Mouse (Mus musculus) lung, postnatal 25 days (tissue): ENCODE data around the gene Cd300lf.

Source experiments
- DNase-seq: peaks from one replicate; pipeline ENCODE4 v3.0.0; 2022; ENCODE audit warnings: low spot score

Cd300lf gene

GRCm38 (mm10) chr11:115104769-115105563 is 28.8 kb downstream of the Cd300lf start:
- no peak for DNase-seq

- DNase-seq: no peak
Observed at GRCm38 (mm10) chr11:115103470-115104413, 30.1 kb downstream of the Cd300lf start.

- no peak for DNase-seq
Observed at GRCm38 (mm10) chr11:115102116-115102515, 31.7 kb downstream of the Cd300lf start.

- no peak for DNase-seq
Observed at GRCm38 (mm10) chr11:115101615-115102051, 32.2 kb downstream of the Cd300lf start.

GRCm38 (mm10) chr11:115100741-115101140 is 33.1 kb downstream of the Cd300lf start:
- no peak for DNase-seq

DNA sequence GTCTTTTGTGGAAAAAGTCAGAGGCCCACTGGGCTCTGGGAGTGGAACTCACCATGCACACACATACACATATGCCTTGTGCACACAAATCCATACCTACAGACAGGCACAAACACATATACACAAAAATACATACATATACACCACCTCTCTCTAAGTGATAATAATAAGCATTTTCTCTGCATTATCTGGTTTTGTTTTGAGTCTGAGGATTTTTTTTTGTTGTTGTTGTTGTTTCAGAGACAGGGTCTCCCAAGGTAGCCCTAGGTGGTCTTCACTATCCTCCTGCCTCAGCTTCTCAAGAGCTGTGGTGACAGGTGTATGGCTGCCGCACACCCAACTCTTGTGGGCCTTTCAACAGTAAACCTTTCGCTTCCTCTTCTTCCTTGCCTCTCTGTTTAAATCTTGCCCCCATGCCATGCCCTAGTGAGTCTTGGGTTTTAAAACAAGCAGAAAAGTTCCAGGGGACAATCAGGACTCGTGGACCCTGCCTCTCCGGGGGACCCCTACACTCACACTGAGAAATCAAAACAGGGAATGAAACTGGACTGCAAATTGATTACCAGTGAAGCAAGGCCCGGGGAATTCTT is 33.7 kb downstream of the Cd300lf start:
- no peak for DNase-seq

DNA sequence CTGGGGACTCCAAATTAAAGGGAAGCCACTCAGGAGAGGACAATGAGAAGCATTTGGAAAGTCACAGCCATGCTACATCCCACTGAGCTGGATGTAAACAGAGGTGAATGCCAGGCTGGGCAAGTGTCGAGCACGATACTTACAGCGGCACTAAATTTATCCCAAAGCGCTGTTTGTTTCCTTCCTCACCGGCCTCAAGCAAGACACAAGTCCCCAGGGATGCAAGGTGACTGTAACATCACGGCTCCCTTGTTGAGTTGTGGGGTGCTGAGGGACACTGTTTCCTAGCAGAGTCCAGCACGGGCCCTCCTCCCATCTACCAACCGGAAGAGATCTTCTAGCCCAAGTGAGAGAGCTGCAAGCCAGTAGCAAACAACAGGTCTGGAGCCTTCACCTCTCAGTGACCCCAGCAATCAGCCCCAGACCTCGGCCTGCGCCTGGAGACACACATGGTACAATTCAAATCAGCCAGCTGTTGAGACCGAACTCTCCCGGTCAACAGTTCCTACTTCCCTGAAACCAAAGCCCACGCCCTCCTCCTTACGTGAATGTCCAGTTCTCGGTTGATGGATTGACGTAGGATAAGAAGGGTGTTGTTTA is 34.5 kb downstream of the Cd300lf start:
- DNase-seq: no peak

GRCm38 (mm10) chr11:115098203-115098932 is 35.4 kb downstream of the Cd300lf start:
- DNase-seq: no peak

DNA sequence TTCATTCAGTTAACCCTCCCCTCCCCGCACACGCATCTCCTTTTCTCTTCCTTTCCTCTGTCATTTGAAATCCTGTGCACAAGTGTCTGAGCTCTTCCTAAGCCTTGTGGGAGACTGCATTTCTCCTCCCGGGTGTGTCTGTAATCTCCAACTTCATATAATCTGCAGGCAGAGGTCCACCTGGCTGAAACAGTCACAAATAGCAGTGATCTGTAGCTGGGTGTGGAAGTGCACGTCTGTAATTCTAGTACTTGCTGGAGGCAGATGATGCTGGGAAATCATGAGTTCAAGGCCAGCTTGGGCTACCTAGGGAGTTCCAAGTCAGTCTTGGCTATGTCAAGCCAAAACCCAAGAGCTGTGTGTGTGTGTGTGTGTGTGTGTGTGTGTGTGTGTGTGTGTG is 41.7 kb downstream of the Cd300lf start:
- DNase-seq: no peak

DNA sequence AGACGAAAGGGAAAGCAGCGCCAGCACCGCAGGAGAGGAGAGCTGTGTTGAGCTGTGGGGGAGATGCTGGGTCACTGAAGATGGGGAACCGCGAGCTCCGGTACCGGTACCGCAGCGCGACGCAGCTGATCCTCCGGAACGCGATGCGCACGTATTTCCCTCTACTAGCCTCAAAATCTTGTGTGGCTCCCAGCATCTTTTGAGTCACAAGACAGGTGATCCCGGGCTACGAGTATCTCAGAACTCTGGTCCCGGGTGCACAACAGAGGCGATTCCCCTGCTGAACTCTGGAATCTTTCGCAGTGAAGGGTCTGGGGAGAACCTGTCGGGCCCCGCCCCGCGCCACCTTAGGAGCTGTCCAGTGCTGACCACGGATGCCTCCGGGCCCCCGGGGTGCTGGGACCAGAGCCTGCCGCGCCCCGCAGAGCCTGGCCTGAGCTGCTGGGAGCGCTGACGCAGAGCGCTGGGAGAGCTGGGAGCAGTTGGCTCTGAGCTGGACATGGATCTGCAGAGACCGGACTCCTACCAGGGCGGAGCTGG is 42.4 kb downstream of the Cd300lf start, which contains the start of gene Rab37:
Gene Rab37 (plus strand): TSS at position 70 of the 540 bp plus-strand sequence.
- DNase-seq: no peak

GRCm38 (mm10) chr11:115089853-115090252 is 43.9 kb downstream of the Cd300lf start:
- no peak for DNase-seq

- DNase-seq: no peak
Observed at GRCm38 (mm10) chr11:115086213-115086612, 47.6 kb downstream of the Cd300lf start.

- no peak for DNase-seq
Observed at GRCm38 (mm10) chr11:115085064-115085463, 48.7 kb downstream of the Cd300lf start.

- DNase-seq: no peak
Observed at GRCm38 (mm10) chr11:115084595-115084994, 49.2 kb downstream of the Cd300lf start.

- peak; percentile 64 for DNase-seq
Observed at GRCm38 (mm10) chr11:115083376-115084139, 50.2 kb downstream of the Cd300lf start.

- DNase-seq: no peak
Observed at GRCm38 (mm10) chr11:115082196-115082595, 51.6 kb downstream of the Cd300lf start.

DNA sequence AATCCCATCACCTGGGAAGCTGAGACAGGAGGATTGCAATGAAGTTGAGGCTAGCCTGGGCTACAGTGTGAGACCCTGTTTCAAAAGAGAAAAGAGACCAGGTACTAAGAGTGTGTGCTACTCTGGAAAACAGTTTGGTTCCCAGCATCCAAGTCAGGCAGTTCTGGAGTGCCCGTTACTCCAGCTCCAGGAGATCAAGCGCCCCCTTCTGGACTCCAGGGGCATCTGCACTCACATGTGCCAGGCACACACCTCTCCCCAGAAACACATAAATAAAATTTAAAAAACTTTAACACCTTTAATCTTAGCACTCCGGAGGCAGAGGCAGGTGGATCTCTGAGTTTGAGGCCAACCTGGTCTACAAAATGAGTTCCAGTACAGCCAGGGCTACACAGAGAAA is 52.4 kb downstream of the Cd300lf start:
- DNase-seq: no peak

- peak; percentile 48 for DNase-seq
Observed at GRCm38 (mm10) chr11:115080886-115081285, 52.9 kb downstream of the Cd300lf start.

DNA sequence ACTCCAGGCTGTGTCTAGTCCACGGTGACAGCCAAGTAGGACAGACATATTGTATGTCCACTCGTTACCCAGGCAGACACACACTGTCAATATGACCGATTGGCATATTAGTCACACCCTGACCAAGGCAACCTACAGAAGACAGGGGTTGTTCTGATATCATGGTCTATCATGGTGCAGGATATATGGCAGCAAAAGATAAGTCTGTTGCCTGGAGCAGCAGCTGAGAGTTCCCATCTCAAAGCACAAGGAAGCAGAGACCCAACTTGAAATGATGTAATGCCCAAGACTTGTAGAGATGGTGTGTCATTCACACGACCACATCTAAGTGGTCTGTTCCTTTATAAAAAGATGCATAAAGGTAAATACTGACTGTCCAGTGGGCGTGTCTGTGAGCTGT is 55.1 kb downstream of the Cd300lf start:
- DNase-seq: no peak

DNA sequence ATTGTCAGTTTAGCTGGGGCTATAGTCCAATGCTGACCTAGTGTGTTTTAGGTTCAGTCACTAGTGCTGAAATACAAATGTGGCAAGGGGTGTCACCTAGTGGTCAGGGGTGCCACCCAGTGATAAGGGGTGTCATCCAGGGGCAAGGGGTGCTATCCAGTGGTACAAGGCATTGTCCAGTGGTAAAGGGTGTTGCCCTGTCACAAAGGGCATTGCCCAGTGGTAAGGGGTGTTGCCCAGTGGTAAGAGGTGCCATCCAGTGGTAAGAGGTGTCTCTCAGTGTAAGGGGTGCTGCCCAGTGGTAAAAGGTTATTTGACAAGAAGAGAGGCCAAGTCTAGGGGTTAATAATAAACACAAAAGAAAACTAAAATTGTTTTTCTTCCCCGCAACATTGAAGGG is 56.4 kb downstream of the Cd300lf start:
- no peak for DNase-seq
